15 mouse cellular contexts compared by ENCODE assay signal in genomic region chr9:21292271-21292670, GRCm38 (mm10). TPM values are rescaled to one million over a fixed set of nuclear protein-coding genes. Genes with fewer than 3 reads are reported as not detected.
DNase-seq lines count a peak whose midpoint lies in the region; ATAC-seq and TF ChIP-seq lines count a peak whose summit lies in the region.
"Had no signal": no experiment of that assay in that cellular context is flagged by ENCODE, and none has a peak within 500 bp of the region (broad histone marks: within the 10 kb centered on the region; RNA-seq: fewer than 3 reads in every experiment).

No protein-coding gene starts in this region.

- no peak for ATAC-seq in forebrain, embryonic 12.5 days (ENCODE audit: low FRiP score)
- no peak for ATAC-seq in forebrain, embryonic 16.5 days
- no peak for ATAC-seq in lung, embryonic 14.5 days (ENCODE audit: insufficient read depth)
- ATAC-seq in G1E (ENCODE audit: extremely low read depth, insufficient number of reproducible peaks, low FRiP score, poor library complexity, severe bottlenecking): no peak
- ATAC-seq in liver, embryonic 16.5 days (ENCODE audit: low read depth): no peak

- WGBS in forebrain, embryonic 12.5 days: 94% methylated on average over 3 of the region's 3 CpGs
- 89% methylated on average over 3 of the region's 3 CpGs for WGBS in forebrain, embryonic 16.5 days
- 87% methylated on average over 3 of the region's 3 CpGs for WGBS in lung, embryonic 14.5 days
- 68% methylated on average over 3 of the region's 3 CpGs for WGBS in liver, embryonic 16.5 days (ENCODE audit: insufficient replicate concordance)

- H3K4me3 ChIP-seq in forebrain, embryonic 12.5 days (replicated peaks): no peak overlapping the region
- H3K4me3 ChIP-seq in forebrain, embryonic 16.5 days (replicated peaks; ENCODE audit: low read length): no peak overlapping the region
- no peak overlapping the region for H3K4me3 ChIP-seq in lung, embryonic 14.5 days (ENCODE audit: low read depth, low read length)
- H3K4me3 ChIP-seq in G1E (ENCODE audit: low read depth, low read length): peak overlapping the region; percentile 80; the same call in 1 of the 2 replicates
- H3K4me3 ChIP-seq in liver, embryonic 16.5 days (ENCODE audit: low read depth, low read length): peak overlapping the region; percentile 77
- H3K4me3 ChIP-seq in layer of hippocampus, adult 2 months: no peak overlapping the region

- H3K36me3 ChIP-seq in forebrain, embryonic 12.5 days (replicated peaks): no peaks in the 10 kb centered on the region
- no peaks in the 10 kb centered on the region for H3K36me3 ChIP-seq in forebrain, embryonic 16.5 days (ENCODE audit: control insufficient read depth, insufficient read depth)
- no peaks in the 10 kb centered on the region for H3K36me3 ChIP-seq in lung, embryonic 14.5 days (ENCODE audit: insufficient read depth)
- peaks cover 10% of the 10 kb centered on the region for H3K36me3 ChIP-seq in G1E (replicated peaks)
- peaks cover 10% of the 10 kb centered on the region; the same call in 1 of the 2 replicates for H3K36me3 ChIP-seq in liver, embryonic 16.5 days (ENCODE audit: control insufficient read depth, insufficient read depth)
- H3K36me3 ChIP-seq: hindbrain, embryonic 12.5 days had no signal

- no peak overlapping the region for H3K27ac ChIP-seq in forebrain, embryonic 12.5 days
- no peak overlapping the region for H3K27ac ChIP-seq in forebrain, embryonic 16.5 days (ENCODE audit: low read length)
- no peak overlapping the region for H3K27ac ChIP-seq in lung, embryonic 14.5 days (ENCODE audit: low read depth)
- H3K27ac ChIP-seq in liver, embryonic 16.5 days (ENCODE audit: low read length): peak overlapping the region; percentile 94
- H3K27ac ChIP-seq in layer of hippocampus, adult 2 months: no peak overlapping the region

- DNase-seq in lung, embryonic 14.5 days: no peak
- no peak for DNase-seq in lung, postnatal 25 days (ENCODE audit: low spot score)
- DNase-seq in G1E (ENCODE audit: low spot score): no peak
- DNase-seq in layer of hippocampus, adult 2 months (ENCODE audit: low spot score in 2 of 2): no peak
- DNase-seq in adrenal gland, adult 2 months: no peak
- DNase-seq: adrenal gland, postnatal 10 days; layer of hippocampus, adult 9-11 months; lung, postnatal 36 days; thymus, postnatal 25 days had no signal

- H3K27me3 ChIP-seq in forebrain, embryonic 12.5 days: no peaks in the 10 kb centered on the region
- H3K27me3 ChIP-seq in forebrain, embryonic 16.5 days (replicated peaks; ENCODE audit: control insufficient read depth, insufficient read depth, low read length): no peaks in the 10 kb centered on the region
- no peaks in the 10 kb centered on the region for H3K27me3 ChIP-seq in lung, embryonic 14.5 days (ENCODE audit: insufficient read depth, low read length)
- peaks cover 12% of the 10 kb centered on the region for H3K27me3 ChIP-seq in G1E (ENCODE audit: insufficient read depth, low read length)
- no peaks in the 10 kb centered on the region for H3K27me3 ChIP-seq in liver, embryonic 16.5 days (ENCODE audit: control insufficient read depth, insufficient read depth, low read depth, low read length)
- H3K27me3 ChIP-seq: hindbrain, embryonic 12.5 days had no signal

- no peaks in the 10 kb centered on the region for H3K9me3 ChIP-seq in forebrain, embryonic 12.5 days
- no peaks in the 10 kb centered on the region for H3K9me3 ChIP-seq in forebrain, embryonic 16.5 days (ENCODE audit: control insufficient read depth, low read length)
- no peaks in the 10 kb centered on the region for H3K9me3 ChIP-seq in lung, embryonic 14.5 days (ENCODE audit: low read depth, low read length)
- H3K9me3 ChIP-seq in G1E (replicated peaks): no peaks in the 10 kb centered on the region
- no peaks in the 10 kb centered on the region for H3K9me3 ChIP-seq in liver, embryonic 16.5 days (replicated peaks; ENCODE audit: control insufficient read depth, low read length)
- H3K9me3 ChIP-seq: hindbrain, embryonic 12.5 days had no signal

- H3K4me2 ChIP-seq in forebrain, embryonic 12.5 days: peak overlapping the region; percentile 51; the same call in 1 of the 2 replicates
- H3K4me2 ChIP-seq in forebrain, embryonic 16.5 days (ENCODE audit: low read length): no peak overlapping the region
- peak overlapping the region; percentile 59 for H3K4me2 ChIP-seq in lung, embryonic 14.5 days
- H3K4me2 ChIP-seq in liver, embryonic 16.5 days (ENCODE audit: low read depth, low read length): peak overlapping the region; percentile 67

- no peak overlapping the region for H3K9ac ChIP-seq in forebrain, embryonic 12.5 days
- no peak overlapping the region for H3K9ac ChIP-seq in forebrain, embryonic 16.5 days (replicated peaks; ENCODE audit: low read depth, low read length)
- no peak overlapping the region for H3K9ac ChIP-seq in lung, embryonic 14.5 days
- peak overlapping the region; percentile 82 for H3K9ac ChIP-seq in liver, embryonic 16.5 days (ENCODE audit: low read depth, low read length)
- H3K9ac ChIP-seq: hindbrain, embryonic 12.5 days had no signal

- no peak for TF ChIP-seq CTCF in lung, embryonic 14.5 days (IDR thresholded peaks at IDR 0.05; ENCODE audit: low read depth)
- TF ChIP-seq CTCF in G1E (IDR thresholded peaks at IDR 0.05; ENCODE audit: low read depth, low read length): no peak
- TF ChIP-seq CTCF in layer of hippocampus, adult 2 months (conservative IDR thresholded peaks at IDR 0.05): no peak

- peaks cover 25% of the 10 kb centered on the region for H3K4me1 ChIP-seq in forebrain, embryonic 12.5 days
- peaks cover 19% of the 10 kb centered on the region for H3K4me1 ChIP-seq in forebrain, embryonic 16.5 days (replicated peaks; ENCODE audit: control insufficient read depth, insufficient read depth, low read length)
- peaks cover 12% of the 10 kb centered on the region; the same call in 1 of the 2 replicates for H3K4me1 ChIP-seq in lung, embryonic 14.5 days (ENCODE audit: insufficient read depth)
- H3K4me1 ChIP-seq in G1E (ENCODE audit: insufficient read depth, low read depth, low read length): peaks cover 32% of the 10 kb centered on the region
- H3K4me1 ChIP-seq in liver, embryonic 16.5 days (ENCODE audit: control insufficient read depth, low read depth, low read length): peaks cover 19% of the 10 kb centered on the region

RNA-seq across cellular contexts. Expression of gene Cdkn2d, which starts 1.1 kb away (rescaled TPM):
- 70.6 and 74.5 TPM in 2 replicates for polyA plus RNA-seq in forebrain, embryonic 12.5 days (2016; fragmentation: Nextera tagmentation; extraction: Ambion mirVana)
- 85.1 and 97.7 TPM in 2 replicates for polyA plus RNA-seq in forebrain, embryonic 16.5 days (2015; fragmentation: Nextera tagmentation; extraction: Ambion mirVana)
- polyA plus RNA-seq in lung, embryonic 14.5 days (2014; fragmentation: Nextera tagmentation; extraction: Ambion mirVana): 45.3 and 48.1 TPM in 2 replicates
- total RNA-seq in G1E (2014; fragmentation: Nextera tagmentation): 15.4 and 35.8 TPM in 2 replicates
- 30.3 and 31.2 TPM in 2 replicates for total RNA-seq in G1E (2017)
- polyA plus RNA-seq in G1E (2012): 14.3 and 17.4 TPM in 2 replicates
- 120 and 128 TPM in 2 replicates for polyA plus RNA-seq in liver, embryonic 16.5 days (2015; fragmentation: Nextera tagmentation; extraction: Ambion mirVana)
- total RNA-seq in layer of hippocampus, adult 2 months (2021): 10 to 100 TPM; 53.7 to 54.4 TPM
- 10 to 100 TPM in 1 of 2 experiments, 1 to 10 TPM in 1; 6.0 to 20.3 TPM for total RNA-seq in adrenal gland, adult 2 months (2021)
- polyA plus RNA-seq in adrenal gland, adult 2 months (2012; rRNA removed): 36.0 and 42.9 TPM in 2 replicates

RNA-seq across cellular contexts. Expression of gene Kri1, which starts 4.5 kb away (rescaled TPM):
- 19.5 and 20.8 TPM in 2 replicates for polyA plus RNA-seq in forebrain, embryonic 12.5 days (2016; fragmentation: Nextera tagmentation; extraction: Ambion mirVana)
- polyA plus RNA-seq in forebrain, embryonic 16.5 days (2015; fragmentation: Nextera tagmentation; extraction: Ambion mirVana): 18.3 and 20.1 TPM in 2 replicates
- 12.2 and 14.3 TPM in 2 replicates for polyA plus RNA-seq in lung, embryonic 14.5 days (2014; fragmentation: Nextera tagmentation; extraction: Ambion mirVana)
- total RNA-seq in G1E (2014; fragmentation: Nextera tagmentation) (45.4 and 52.7 TPM in 2 replicates), G1E (2017) (74.3 and 89.3 TPM in 2 replicates)
- 46.2 and 56.6 TPM in 2 replicates for polyA plus RNA-seq in G1E (2012)
- polyA plus RNA-seq in liver, embryonic 16.5 days (2015; fragmentation: Nextera tagmentation; extraction: Ambion mirVana): 5.5 and 8.1 TPM in 2 replicates
- 10 to 100 TPM; 45.1 to 46.6 TPM for total RNA-seq in layer of hippocampus, adult 2 months (2021)
- 10 to 100 TPM; 27.3 to 38.5 TPM for total RNA-seq in adrenal gland, adult 2 months (2021)
- polyA plus RNA-seq in adrenal gland, adult 2 months (2012; rRNA removed): 11.7 and 14.4 TPM in 2 replicates

RNA-seq across cellular contexts. Expression of gene Ap1m2, which starts 19.9 kb away (rescaled TPM):
- polyA plus RNA-seq in forebrain, embryonic 12.5 days (2016; fragmentation: Nextera tagmentation; extraction: Ambion mirVana): 3.3 TPM in 2 replicates
- polyA plus RNA-seq in forebrain, embryonic 16.5 days (2015; fragmentation: Nextera tagmentation; extraction: Ambion mirVana): 1.8 and 2.9 TPM in 2 replicates
- 45.7 and 45.8 TPM in 2 replicates for polyA plus RNA-seq in lung, embryonic 14.5 days (2014; fragmentation: Nextera tagmentation; extraction: Ambion mirVana)
- total RNA-seq in G1E (2014; fragmentation: Nextera tagmentation): not detected in 2 replicates
- total RNA-seq in G1E (2017): 0.16 TPM in 1 of 2 replicates, not detected in the other
- polyA plus RNA-seq in G1E (2012): not detected in 2 replicates
- 0.08 and 1.1 TPM in 2 replicates for polyA plus RNA-seq in liver, embryonic 16.5 days (2015; fragmentation: Nextera tagmentation; extraction: Ambion mirVana)
- total RNA-seq in layer of hippocampus, adult 2 months (2021): under 1 TPM; 0.41 to 0.76 TPM
- total RNA-seq in adrenal gland, adult 2 months (2021): not detected
- polyA plus RNA-seq in adrenal gland, adult 2 months (2012; rRNA removed): not detected in 2 replicates
- total RNA-seq: gastrocnemius, adult 18-20 months; heart, adult 8-10 months had no signal

RNA-seq across cellular contexts. Expression of gene Atg4d, which starts 27.2 kb away (rescaled TPM):
- 47.4 and 50.7 TPM in 2 replicates for polyA plus RNA-seq in forebrain, embryonic 12.5 days (2016; fragmentation: Nextera tagmentation; extraction: Ambion mirVana)
- 47.6 and 51.8 TPM in 2 replicates for polyA plus RNA-seq in forebrain, embryonic 16.5 days (2015; fragmentation: Nextera tagmentation; extraction: Ambion mirVana)
- 33.7 and 34.7 TPM in 2 replicates for polyA plus RNA-seq in lung, embryonic 14.5 days (2014; fragmentation: Nextera tagmentation; extraction: Ambion mirVana)
- total RNA-seq in G1E (2014; fragmentation: Nextera tagmentation) (7.0 and 14.5 TPM in 2 replicates), G1E (2017) (9.1 and 11.0 TPM in 2 replicates)
- polyA plus RNA-seq in G1E (2012): 14.9 and 20.7 TPM in 2 replicates
- 90.4 and 95.3 TPM in 2 replicates for polyA plus RNA-seq in liver, embryonic 16.5 days (2015; fragmentation: Nextera tagmentation; extraction: Ambion mirVana)
- 10 to 100 TPM; 39.8 to 40.2 TPM for total RNA-seq in layer of hippocampus, adult 2 months (2021)
- 10 to 100 TPM; 25.9 to 47.0 TPM for total RNA-seq in adrenal gland, adult 2 months (2021)
- 36.2 and 42.9 TPM in 2 replicates for polyA plus RNA-seq in adrenal gland, adult 2 months (2012; rRNA removed)

RNA-seq across cellular contexts. Expression of gene Slc44a2, which starts 28.2 kb away (rescaled TPM):
- polyA plus RNA-seq in forebrain, embryonic 12.5 days (2016; fragmentation: Nextera tagmentation; extraction: Ambion mirVana): 76.9 and 80.1 TPM in 2 replicates
- 86.2 and 88.7 TPM in 2 replicates for polyA plus RNA-seq in forebrain, embryonic 16.5 days (2015; fragmentation: Nextera tagmentation; extraction: Ambion mirVana)
- polyA plus RNA-seq in lung, embryonic 14.5 days (2014; fragmentation: Nextera tagmentation; extraction: Ambion mirVana): 122 TPM in 2 replicates
- 42.2 and 52.7 TPM in 2 replicates for total RNA-seq in G1E (2014; fragmentation: Nextera tagmentation)
- 35.5 and 35.7 TPM in 2 replicates for total RNA-seq in G1E (2017)
- polyA plus RNA-seq in G1E (2012): 45.4 and 56.8 TPM in 2 replicates
- 16.9 TPM in 2 replicates for polyA plus RNA-seq in liver, embryonic 16.5 days (2015; fragmentation: Nextera tagmentation; extraction: Ambion mirVana)
- total RNA-seq in layer of hippocampus, adult 2 months (2021): 10 to 100 TPM; 50.7 to 52.6 TPM
- 10 to 100 TPM; 30.9 to 56.0 TPM for total RNA-seq in adrenal gland, adult 2 months (2021)
- polyA plus RNA-seq in adrenal gland, adult 2 months (2012; rRNA removed): 27.1 and 27.2 TPM in 2 replicates

Comparison
In these comparisons a context has a peak if more than half of its experiments do, and no peak if none do; other contexts are left out.
1. H3K4me3 ChIP-seq: peak in G1E (single experiment) and liver, embryonic 16.5 days (single experiment); none in forebrain, embryonic 12.5 days (single experiment), forebrain, embryonic 16.5 days (single experiment), lung, embryonic 14.5 days (single experiment) and layer of hippocampus, adult 2 months (single experiment).
2. RNA of gene Ap1m2, which starts 19.9 kb away (polyA plus RNA-seq): 45.7 to 45.8 TPM in lung, embryonic 14.5 days; 3.3 TPM in forebrain, embryonic 12.5 days, 1.8 to 2.9 TPM in forebrain, embryonic 16.5 days, 0.08 to 1.1 TPM in liver, embryonic 16.5 days, not detected in G1E and not detected in adrenal gland, adult 2 months; every median in the first group is over 10 times any median in the second.